Mouse (Mus musculus) fibroblast of lung, adult 2 months (primary cell): ENCODE data around the gene Naa40.
A peak's percentile ranks its signal among the peaks of the same experiment; 100 is the strongest.

Experiments
- DNase-seq: peaks from one replicate; pipeline ENCODE4 v3.0.0-alpha.2; 2011; ENCODE audit warnings: low read depth

Naa40 gene

DNA sequence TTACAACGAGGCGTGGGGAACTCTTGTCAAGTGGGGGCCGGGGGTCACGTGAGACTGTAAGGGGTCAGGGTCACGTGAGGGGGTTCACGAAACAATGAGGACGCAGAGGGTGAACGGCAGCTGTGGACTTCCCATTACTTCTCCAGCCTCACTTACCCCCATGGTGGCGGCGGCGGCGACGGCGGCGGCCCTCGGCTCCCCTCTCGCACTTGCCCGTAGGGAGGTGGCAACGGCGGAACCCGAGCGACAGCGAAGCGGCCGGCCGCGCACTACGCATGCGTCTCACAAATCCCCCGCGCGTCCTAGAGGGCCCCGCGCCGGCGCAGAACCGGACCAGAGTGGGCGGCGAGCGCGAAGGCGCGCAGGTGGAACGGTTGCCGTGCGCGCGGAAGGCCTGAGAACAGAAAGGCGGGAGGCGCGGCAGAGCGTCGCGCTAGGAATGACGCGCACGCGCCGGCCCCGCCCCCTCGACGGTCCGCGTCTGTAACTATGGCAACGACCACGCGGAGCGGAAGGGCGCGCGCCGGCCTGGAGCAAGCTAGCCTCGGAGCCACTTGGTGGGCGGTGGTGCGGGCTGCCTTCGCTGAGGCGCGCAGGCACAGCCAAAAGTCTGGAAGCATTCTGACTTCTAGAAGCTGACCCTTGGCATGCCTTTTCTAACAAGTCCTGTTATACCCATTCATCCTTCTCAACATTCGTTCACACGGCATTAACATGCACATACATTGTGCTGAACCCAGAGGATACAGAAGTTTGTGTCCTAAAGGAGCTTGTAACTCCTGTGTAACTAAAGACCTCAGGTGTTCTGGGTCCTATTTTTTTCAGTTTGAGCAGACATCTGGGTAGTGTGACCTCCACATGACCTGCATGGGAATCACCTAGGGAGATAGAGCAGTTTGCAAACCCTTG, at the start of gene Naa40:
Naa40 (minus strand) TSS at position 402 of the 909 bp plus-strand sequence.
- DNase-seq: peak; percentile 81

DNA sequence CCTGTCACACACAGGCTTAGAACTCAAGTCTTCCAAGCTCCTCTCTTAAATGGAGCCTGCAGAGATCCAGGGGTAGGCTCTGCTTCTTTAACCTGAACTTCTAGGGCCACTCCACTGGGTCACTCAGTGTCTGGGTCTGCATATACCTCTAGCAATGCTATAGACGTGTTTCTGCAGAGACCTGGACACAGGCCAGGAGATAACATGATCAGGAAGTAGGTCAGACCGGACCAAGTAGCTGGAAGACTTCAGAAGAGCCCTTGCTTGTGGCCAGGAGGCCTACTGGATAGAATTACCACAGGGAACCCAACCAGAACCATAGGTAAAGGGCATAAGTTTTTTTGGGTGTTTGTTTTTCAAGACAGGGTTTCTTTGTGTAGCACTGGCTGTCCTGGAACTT, 48.8 kb upstream of the Naa40 start:
- no peak for DNase-seq

DNA sequence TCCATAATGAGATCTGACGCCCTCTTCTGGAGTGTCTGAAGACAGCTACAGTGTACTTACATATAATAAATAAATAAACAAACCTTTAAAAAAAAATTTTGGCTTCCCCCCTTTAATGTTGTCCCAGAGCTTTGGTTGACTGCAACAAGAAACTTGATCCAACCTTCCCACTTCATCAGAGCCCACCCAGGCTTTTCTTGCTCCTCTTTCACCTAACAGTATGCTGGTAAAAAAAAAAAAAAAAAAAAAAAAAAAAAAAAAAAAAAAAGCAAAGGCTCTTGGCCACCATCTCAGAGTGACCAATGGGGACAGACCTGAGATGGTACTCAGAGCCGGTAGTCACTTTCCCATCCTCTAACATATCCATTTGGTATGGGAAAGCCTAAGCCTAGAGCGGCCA, 47.3 kb upstream of the Naa40 start:
- DNase-seq: no peak

DNA sequence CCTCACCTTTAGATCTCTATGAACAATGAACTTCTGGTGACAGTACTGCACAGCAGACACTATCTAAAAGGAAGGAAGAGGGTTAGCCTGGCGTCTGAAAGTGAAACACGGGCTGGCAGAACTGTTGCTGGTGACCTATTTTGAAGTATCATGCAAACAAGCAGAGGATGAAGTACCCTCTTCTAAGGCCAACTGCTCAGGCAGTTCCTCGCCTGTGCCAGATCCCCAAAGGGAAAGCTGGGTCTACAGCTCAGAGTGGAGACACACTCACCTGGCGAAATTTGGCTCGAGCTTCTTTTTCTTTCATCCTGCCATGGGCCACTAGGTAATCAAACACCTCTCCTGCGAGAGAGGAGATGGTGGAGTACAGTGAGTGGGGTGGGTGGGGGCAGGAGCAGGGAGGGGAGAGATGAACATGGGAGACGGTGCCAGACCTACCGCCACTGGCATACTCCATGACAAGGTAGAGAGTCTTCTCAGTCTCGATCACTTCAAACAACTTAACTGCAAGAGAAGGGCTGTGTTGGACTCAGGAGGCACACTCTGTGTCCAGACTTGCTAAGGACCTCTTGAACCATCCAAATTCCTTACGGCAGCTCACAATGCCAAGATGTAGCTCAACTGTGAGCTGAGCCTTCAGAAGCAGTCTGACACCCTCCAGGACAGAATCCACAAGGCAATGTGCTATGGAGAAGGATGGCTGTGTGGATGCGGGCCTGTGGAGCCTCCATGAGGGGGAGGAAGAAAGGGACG, 45.8 kb upstream of the Naa40 start:
- DNase-seq: no peak

DNA sequence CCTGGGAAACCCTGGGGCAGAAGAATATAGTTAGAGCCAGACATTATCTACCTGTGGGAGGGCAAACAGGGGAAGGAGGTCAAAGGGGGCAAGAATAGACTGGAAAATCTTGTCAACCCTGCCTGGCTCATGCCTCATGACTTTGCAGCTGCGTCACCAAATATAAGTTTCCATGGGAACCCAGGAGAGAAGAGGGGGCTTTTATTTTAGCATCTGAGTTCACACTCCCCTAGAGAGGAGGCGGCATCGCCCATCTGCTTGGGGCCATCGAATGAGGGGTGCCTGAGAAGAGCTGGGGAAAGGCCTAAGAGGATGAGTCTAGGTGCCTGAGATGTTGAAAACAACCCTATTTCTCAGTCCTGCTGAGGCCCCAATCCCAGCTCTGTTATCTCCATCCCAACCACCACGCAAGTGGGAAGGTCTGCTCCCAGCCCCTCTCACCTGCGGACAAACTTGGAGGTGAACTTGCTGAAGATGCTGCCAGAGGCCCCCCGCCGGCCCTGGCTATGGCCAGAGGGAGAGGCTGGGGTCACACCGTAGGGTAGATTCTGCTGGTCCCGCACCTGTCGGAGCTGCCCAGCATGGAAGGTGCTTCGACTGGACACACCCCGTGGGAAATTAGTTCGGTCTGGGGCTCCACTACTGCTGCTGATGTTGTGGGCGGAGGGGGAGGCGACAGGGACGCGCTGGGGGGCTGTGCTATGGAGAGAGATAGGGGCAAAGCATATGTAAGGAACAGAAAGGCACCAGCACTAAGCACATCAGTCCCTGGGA, 39.8 kb upstream of the Naa40 start:
- DNase-seq: no peak

DNA sequence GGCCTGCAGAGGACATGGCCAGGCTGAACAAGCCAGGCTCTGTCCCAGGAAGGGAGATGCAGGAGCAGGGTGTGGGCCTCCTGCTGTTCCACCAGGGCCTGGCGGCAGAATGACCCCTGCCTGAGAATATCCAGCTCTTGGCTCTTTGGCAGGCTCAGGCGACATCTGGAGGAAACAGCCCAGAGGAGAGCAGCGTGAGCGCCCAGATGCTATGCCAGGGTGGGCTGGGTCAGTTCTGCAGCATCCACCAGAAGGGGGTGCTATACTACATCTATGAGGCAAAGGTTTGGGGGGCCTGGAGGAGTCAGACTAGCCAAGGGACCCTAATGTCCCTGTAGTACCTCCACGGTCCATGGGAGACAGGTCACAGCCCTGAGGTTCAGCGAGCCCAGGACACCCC, 38.1 kb upstream of the Naa40 start:
- no peak for DNase-seq

DNA sequence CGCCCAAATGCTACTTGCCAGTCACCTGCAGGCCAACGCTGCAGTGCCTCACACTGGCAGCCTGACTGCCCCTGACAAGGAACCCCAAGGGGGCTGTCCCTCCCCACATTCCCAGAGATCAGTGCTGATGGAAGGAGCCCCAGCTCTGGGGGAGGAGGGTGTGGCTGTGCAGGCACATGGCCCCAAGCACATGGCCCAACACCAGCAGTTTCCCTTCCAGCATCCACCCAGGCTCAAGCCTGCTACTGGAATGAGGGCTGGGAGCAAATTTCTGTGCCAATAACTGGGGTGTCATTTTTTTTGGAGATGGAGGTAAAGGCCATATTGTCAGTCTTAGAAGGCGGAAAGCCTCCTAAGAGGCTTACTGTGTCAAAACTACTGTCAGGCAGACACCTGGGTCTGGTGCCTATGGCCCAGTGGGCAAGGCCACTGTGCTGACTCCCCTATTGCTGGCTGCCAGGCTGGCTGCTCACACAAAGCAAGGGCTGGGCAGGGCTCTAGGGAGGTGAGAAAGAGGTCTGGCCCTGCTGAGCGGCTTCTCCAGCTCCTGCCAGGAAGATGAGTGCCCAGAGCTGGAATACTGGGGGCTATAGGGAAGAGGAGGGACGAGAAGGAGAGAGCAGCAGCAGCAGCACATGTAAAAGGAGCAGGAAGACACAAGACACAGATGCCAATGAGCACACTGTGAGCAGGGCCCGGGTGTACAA, 37.4 kb upstream of the Naa40 start:
- no peak for DNase-seq

DNA sequence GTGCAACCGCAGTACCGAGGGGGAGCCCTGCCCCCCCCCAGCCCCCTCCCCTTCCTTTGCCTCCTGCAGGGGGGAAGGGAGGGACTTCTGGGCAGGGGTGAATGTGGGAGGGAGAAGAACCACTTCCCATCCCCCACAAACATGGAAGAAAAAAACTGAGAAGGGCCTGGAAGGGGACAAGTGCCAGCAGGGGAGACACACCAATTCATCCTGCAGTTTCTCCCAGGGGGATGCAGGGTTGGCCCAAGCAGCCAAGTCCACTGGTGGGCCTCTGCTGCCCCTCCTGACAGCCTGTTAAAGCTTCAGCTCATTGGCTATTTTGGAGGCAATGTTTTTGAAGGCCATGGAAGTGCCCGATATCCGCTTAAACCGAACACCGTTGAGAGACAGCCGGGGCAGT, 35.8 kb upstream of the Naa40 start:
- DNase-seq: no peak

DNA sequence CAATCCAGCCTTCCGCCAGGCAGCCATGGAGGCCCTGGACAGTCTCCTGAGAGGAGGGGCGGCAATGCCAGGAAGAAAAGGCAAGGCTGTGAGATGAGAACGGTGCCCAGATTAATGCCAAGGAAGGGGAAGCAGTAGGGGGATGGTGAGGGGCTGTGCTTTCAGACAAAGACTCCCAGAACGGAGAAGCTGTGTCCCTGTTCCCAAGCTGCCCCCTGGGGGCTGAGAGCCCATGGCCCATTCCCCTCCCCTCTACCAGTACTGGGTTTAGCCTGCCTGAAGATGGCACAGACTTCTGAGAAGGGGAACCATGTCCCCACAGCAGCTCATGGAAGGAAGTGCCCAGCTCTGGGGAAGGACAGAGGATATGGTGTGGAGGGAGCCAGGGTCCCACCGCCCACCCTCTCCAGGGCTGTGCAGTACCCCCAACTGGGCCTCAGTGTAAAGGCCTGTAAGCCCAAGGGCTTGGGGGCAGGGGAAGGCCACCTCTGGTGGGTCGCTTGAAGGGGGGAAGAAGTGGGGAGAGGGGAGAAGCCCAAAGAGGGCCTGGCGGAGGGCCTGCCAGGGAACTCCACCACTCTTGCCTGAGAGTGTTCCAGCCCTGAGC, 35.2 kb upstream of the Naa40 start:
- no peak for DNase-seq

DNA sequence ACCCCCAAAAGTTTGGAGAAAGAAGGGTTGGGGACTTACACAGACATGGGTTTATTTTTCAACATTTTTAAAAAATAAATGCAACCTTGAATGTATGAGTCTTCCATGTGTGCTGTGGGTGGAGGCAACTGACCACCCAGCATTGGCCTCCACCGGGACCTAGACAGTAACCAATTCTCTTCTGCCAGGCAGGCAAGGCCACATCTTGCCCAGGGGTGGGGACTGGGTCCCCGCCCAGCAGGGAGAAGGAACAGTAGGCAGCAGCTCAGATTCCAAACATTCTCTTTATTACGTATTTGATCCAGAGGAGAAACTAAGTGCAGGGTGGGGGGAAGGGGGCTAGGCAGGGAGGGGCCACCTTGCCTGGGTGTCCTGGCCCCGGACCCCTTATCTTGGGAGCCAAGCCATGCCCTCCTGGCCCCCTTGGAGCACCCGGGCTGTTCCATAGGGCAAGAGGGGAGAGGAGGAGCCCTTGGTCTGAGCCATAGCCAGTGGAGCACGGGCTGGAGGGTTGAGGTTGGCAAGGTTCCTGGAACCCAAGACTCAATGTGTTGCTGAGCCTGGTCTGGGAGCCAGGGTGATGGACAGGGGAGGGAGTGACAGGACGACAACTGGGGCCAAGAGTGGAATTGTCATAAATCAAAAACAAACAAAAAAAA, 34.3 kb upstream of the Naa40 start:
- no peak for DNase-seq

DNA sequence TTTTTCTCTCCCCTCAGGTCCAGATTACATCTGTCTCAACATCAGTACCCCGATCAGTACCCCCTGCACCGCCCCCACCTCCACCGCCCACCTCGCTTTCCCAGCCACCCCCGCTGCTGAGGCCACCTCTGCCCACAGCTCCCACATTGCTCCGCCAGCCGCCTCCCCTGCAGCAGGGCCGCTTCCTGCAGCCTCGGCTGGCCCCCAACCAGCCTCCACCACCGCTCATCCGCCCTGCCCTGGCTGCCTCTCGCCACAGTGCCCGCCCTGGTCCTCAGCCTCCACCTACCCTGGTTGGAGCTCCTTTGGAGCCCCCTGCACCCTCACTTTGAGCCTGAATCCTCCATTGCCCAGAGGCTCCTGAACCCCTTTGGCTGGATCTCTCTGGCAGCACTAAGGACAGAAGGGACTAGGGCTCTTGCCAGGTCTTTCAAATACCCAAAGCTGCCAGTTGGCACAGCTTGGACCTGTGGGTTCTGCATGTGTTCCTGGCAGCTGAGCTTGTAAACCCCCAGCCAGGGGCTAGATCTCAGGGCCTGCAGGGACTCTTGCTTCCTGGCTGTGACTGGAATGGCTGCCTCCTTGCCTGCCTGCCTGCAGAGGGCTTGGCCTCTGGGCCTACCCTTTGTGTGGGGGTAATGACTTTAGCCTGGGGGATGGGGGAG, 33.5 kb upstream of the Naa40 start:
- DNase-seq: no peak

DNA sequence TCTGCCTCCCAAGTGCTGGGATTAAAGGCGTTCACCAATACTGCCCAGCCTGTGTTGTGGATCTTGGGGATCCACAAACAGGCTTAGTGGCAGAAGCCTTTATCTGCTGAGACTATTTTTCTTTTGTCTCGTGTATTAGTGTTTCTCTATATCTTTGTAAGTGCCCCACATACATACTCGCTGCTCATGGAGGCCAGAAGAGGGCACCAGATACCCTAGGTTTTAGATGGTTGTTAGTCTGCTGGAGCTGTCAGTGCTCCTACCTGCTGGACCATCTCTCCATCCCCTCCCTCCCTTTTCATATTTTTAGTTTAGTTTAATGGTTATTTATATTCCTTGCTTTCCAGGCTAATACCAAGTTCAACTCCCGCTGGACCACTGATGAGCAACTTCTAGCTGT, 32.5 kb upstream of the Naa40 start:
- DNase-seq: no peak

DNA sequence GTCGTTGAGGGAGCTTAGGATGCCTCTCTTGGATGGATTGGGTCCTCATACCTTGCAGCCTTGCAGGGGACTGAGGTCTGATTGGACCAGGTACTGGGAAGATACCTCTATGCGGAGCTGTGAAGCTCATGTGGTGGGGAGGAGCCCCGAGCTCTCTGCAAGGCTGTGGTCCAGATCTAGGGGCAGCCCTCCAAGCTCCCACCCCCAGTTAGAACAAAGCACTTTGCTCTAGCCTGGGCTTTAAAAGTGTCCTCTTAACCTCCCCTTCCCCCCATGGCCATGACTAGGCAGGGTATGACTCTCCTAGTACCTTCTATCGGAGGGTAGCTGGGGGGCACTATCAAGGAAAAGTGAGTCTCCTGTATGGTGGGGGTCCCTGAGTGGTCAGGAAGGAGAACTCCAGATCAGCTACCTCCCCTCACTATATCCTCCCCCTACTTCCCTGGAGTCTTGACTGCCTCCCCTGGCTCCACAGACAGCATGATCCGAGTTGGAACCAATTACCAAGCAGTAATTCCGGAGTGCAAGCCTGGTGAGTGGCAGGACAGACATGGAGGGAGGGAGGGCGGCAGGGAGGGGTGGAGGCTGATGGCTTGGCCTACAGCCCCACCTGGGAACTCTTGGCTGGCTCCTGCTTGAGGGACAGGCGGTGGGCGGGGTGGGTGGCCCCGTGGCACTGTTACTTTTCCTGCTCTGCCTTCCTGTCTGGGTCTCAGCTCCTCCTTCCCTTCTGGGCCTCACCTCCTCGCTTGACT, 28.5 kb upstream of the Naa40 start:
- no peak for DNase-seq

DNA sequence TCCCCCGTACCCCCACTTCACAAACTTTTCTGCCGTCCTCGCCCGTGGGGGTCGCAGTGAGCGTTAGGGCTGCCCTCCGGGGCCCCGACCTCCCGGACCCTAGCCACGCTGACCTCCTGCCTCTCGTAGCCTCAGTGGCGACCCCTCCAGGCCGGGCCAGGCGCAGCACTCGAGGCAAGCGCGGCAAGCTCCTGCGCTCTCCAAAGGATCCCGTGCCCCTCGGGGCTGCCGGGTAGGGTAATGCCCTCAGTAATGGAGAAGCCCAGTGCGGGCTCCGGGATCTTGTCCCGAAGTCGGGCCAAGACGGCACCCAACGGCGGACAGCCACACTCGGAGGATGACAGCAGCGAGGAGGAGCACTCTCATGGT, 27.7 kb upstream of the Naa40 start:
- DNase-seq: no peak

DNA sequence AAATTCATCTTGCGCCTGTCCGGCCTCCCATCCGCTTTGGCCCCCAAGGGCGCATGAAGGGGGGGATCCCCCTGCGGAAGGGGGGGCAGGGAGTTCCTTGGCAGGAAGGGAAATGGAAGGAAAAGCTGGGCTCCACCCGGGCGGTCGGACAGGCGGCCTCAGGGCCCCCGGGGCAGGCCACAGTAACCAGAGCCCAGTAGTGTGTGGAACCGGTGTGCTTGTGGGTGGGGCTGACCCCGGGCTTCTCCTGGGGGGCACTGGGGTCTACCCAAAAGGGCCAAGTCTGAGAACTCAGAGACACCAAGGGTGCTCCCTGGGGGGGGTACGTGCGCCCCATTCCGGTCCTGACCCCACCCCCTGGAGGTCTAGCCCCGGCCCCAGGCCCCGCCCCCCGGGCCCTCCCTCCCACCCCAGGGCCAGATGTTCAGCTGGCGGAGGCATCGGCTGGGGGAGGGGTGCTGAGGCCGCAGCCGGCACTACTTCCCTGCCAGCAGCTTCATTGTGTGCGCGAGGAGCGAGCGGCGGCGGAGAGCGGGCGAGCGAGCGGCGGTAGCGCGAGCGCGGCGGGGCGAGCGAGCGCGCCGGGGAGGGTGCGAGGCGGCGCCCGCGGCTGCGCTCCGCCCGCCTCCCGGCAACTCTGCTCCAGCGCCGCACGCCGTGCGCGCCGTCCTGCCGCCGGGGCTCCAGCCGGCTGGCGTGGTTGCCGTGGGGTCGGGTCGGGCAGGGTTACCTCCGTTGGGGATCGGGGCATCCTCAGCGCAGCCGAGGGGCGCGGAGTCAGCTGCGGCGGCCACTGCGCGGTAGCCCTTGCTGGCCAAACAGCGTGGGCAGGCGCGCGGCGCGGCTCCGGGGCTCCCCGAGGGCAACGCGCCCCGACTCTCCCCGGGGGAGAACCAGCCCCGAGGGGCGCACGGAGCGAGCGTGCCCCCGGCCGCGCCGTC, 27.1 kb upstream of the Naa40 start:
- DNase-seq: no peak

DNA sequence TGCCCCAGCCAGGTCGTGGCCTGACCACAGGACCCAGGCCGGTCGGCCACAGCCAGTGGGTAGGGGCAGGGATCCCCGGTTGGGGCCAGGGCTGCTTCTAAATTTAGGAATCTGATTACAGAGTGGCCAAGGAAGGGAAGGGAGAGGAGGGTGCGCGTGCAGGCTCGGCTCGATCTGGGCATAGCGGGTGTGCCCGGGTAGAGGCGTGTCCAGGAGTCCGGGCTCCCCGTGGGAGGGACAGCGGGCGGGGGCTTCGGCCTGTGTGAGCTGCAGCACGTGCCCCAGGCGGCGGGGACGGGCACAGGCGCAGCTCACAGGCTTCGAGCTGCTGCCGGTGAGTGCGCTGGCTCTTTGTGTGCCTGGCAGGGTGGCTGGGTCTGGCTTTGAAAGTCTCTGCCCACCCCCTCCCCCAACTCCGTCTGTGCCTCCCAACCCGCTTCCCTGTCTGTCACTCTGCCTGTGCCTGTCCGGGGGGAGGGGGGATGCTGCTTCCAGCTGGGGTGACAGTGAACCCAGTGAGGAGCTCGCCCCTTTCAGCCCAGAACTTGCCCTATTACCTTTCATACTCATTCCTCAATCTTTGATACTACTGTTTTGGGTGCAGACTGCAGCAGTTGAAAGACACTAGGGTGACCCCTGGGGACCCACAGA, 26.2 kb upstream of the Naa40 start, which contains the start of gene Rcor2:
Rcor2 (plus strand) TSS at position 235 of the 651 bp plus-strand sequence.
- DNase-seq: no peak

DNA sequence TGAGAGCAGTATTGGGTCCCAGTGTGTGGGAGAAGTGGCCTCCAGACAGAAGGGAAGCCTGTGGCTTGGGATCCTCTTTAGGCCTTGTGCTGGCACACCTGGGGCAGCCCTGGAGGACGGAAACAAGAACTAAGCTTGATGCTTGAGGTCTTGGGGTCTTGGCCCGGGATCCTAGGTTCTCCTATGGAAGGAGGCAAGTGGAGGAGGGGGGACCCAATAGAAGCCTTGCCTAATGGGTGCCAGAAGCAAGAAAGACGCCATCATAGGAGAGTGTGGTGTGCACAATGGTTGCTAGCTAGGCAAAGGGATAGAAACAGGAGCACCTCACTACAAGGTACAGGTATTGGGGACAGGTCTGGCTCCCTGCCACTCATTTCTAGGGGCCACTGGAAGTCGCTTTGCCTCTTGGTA, 25.4 kb upstream of the Naa40 start:
- DNase-seq: no peak
